Mouse (Mus musculus): ENCODE results near the gene Emid1.

The Emid1 gene

DNA sequence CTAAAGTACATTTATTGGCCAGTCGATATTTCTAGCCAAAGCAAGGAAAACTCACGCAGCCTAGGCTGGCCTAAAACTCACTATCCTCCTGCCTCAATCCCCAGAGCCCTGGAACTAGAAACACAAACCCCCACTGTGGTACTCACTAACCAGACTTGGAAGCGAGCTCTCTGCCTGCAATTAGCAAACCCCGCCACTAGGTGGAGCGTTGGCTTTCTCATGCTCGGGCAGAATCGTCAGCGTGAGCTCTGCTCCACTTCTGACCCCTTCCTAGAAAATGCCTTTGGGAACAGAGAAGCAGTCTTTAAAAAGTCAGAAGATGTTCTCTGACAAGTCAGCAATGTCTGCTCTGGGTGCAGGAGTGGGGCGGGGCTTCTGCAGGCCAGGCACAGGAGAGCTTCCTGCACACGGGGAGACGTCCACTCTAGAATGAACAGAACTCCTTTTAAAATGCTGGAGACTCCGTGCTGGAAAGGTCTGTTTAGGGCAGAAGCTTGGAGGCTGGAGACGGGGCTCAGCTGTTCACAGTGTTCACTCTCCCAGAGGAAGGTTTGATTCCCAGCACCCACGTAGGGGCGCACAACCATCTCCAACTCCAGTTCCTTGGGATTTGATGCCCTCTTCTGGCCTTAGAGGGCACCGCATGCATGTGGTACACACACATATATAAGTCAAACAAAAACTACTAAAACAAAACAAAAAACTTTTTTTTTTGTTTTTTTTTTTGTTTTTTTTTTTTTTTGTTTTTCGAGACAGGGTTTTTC lies 8.8 kb upstream of the Emid1 start:
- DNase-seq (ENCODE audit: low read depth, low spot score), result peak; percentile 55

DNA sequence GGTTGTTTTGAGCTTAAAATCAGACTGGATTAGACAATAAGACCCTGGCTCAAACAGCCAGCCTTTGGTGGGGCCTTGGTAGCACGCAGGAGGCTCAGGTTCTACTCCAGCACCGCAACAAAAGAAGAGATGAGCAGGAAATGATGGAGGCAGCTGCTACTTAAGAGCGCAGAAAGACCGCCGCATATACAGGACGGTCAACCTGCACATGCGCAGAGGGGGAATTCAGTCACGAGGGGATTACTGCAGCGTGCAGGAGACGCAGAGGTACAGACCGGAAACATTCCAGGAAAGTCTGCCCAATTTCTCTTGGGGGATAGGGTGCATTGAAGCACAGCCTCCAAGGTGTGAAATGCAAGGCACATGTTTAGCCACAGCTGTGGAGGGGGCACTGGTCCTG lies 6.0 kb upstream of the Emid1 start:
- DNase-seq (ENCODE audit: low read depth, low spot score), result no peak

DNA sequence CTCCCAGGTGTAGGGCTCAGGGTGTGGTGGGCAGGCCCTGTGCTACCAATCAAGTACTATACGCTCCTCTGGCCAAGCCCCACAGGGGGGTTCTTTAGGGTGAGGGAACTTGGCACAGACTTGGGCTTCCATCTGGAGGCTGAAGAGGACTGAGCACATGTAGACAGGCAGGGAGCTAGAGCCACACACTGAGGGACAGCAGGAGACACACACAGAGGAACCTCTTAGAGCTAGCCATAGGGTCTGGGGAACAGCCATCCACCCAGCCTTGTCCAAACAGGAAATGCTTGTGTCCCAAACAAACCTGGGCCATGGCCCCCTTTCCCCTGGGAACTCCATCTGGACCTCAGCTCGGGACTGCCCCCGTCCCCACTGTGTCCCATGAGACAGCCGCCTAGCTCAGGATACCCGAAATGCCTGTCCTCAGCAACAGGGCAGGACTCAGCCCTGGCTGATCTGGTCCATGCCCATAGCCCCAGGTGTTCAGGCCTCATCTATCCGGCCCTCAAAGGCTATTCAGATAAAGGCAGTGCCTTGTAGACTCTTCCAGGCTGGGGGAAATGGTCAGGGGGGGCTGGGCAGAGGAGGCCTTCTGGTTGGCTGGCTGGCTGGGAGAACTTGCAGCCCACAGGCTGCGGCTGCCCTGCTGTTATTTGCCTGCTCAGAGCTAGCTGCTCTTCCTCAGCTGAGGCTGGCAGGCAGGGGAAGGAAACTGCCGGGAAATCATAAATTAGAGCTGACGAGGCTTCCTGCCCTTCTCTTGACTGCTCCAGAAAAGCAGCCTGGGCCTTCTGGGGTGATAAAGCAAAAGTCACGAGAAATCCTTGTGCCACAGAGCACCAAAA lies 3.1 kb upstream of the Emid1 start:
- no peak for DNase-seq (ENCODE audit: low read depth, low spot score)

DNA sequence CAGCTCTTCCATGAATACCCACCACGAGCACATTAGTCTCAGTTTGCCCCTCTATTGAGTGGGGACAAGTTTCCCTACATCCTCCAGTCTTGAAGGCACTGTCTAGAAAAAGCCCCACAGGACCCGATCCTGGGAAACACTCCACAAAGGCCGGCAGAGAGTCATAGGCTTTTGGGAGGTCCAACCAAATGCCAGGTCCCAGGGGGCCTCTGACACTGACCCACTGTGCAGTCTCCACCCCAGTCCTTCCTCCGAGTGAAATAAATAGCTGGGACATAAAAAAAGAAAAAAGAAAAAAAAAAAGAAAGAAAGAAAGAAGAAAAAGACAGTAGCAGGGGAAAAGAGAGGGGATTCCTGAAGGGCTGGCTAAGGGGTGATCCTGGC lies 818 bp downstream of the Emid1 start:
- DNase-seq (ENCODE audit: low read depth, low spot score), result no peak

DNA sequence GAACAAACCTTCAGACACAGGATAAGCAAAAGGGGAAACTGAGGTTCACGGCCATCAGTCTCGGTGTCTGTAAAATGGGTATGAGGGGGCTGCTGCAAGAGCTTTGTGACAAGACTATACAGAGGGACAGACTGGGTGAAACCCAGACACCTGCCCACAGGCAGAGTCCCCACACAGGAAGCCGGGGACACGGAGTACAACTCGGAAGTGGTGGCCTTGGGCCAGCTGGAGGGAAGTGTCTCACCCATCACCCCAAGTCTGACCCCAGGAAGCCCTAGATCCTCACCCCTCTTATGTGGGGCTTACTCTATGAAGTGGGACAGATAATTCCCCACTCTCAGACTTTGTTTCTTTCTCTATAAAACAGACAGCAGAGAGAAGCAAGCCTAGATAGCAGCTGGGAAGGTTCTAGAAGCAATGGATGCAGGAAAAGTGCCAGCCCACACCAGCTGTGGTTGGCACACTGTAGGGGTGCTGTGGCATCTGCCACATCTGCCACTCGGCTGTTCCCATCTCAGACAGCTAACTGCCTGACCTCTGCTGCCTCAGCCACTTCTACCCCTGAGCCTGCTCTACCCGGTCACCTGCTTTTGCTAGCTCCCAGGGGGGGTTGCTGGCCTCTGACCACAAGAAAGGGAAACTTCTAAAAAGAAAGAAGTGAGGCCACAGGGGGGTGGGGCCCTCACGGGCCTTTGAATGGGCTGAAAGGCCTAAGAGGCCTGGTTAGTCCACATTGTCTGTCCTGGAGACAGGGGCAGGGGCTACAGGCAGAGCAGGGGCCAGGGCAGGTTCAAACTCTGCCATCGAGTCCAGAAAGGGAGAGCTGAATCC lies 1.4 kb downstream of the Emid1 start:
- no peak for DNase-seq (ENCODE audit: low read depth, low spot score)

DNA sequence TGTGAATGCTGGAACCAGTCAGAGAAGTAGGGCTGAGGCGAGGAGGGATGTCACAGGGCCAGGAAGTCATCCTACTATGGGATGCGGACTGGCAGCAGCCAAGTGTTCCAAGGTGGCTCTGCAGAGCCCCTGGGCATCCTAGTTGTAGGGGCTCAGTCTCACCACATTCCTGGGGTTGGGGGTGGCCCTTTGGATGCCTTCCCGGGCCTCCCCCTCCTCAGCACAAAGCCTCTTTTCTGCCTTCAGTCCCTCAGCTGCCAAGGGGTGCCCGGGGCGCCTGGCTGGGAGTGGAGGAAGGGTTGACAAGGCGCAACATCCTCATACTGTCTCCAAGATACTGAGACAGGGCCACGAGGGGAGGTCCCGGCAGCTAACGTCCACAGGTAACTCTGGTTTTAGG lies 2.1 kb downstream of the Emid1 start:
- DNase-seq (ENCODE audit: low read depth, low spot score), result no peak

DNA sequence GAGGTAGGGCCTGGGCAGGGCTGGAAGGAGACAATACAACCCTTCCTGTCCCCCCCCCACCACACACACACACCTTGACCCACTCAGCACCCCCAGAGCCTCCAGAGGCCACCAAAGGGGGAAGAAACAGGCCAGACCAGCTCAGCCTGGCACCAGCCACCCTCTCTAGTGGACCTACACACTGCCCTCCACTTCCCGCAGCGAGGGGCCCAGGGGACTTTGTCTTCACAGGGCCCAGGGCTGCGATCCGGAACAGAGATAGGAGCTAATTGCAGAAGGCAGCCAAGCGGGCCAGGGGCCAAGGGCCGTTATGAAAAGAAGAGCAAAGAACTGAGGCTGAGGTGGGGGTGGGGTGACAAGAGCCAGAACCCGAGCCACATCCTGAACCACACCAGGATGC lies 2.8 kb downstream of the Emid1 start:
- DNase-seq (ENCODE audit: low read depth, low spot score), result no peak

DNA sequence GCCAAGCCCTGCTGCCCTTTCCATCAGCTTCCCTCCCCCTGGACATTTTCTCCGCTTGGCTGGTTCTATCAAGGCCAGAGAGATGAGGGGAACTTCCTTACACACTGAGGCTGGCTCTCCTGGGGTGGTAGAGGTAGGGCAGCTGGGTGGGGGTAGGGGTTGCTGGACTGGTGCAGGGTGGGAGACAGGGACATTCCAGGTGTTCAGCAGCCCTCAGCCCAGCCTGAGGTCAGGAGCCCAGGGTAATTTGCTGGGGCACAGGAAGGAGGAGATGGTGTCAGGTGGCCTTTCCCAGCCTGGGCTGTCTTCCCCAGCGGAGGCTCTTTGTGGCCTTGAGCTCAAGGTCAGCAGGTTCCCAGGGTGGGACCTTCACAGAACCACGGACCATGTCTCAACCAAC lies 6.5 kb downstream of the Emid1 start:
- DNase-seq (ENCODE audit: low read depth, low spot score), result no peak

DNA sequence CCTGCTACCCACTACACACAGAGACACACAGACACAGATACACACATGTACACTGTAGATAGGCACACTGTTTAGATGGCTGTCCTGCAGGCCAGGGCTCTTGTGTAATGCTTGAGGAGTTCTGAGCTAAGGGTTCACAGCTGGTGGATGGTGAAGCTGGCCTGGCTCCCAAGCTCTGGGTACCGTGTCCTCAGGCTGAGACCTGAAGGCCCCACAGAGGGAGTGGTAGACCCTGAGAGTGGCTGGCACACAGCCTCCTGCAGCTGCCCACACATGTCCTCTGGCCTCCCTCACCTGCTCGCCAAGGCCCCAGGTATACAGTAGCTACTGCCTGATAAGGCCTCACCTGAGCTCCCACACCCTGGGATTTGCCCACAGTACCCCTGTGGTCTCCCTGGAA lies 10.1 kb downstream of the Emid1 start:
- DNase-seq (ENCODE audit: low read depth, low spot score), result no peak

DNA sequence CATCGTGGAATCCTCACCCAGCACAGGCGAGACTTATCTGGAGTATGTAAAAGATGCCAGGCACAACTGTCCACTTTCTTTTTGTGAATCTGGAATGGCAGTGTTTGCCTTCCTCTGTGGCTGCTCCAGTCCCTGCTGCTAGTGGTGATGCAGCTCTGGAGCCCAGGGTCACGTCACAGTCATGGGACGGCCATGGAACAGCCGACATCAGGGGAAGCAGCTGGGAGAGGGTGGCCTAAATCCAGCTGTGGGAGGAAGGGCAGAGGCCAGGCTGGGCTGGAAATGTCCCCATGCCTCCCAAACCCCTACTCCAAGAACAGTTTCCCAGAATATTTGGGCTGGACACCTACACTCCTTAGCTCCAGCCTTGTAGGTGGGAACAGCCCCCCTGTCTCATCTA lies 10.8 kb downstream of the Emid1 start:
- DNase-seq (ENCODE audit: low read depth, low spot score), result no peak

DNA sequence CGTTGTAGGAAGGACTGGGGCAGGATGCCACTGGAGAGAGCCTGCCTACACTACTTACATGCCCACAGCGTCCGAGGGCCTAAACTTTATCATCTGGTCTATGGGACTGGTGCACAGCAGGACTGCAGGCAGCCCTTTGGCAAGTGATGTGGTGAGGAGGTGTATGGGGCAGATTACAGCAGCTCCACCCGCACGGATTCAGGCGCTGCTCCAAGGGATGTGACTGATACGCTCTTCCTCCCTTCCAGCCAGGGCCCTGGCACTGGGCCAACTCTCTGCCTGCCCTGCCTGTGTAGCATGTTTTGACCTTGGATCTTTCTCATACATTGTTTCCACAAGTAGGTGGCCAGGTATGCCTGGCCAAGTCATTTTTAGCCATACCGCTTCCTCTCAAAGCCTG lies 11.4 kb downstream of the Emid1 start:
- DNase-seq (ENCODE audit: low read depth, low spot score), result peak; percentile 35

DNA sequence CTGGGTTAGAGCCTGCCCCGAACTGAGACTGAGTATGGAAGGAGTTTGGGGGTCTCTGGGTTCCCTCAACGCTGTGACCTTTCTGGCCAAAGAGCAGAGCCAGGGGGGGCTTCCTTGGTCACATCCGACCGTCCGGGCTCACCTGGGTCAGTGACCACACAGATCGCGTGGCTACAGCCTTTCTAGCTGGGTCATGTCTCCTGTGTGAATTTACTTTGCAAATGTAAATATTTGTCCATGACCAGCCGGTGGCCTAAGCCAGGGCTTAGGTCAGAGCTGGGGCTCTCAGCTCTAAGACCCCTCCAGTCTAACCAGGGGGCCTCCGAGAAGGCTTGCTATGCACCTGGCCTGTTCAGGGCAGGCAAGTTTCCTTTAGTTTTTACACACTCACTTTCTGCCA lies 12.7 kb downstream of the Emid1 start:
- no peak for DNase-seq (ENCODE audit: low read depth, low spot score)

DNA sequence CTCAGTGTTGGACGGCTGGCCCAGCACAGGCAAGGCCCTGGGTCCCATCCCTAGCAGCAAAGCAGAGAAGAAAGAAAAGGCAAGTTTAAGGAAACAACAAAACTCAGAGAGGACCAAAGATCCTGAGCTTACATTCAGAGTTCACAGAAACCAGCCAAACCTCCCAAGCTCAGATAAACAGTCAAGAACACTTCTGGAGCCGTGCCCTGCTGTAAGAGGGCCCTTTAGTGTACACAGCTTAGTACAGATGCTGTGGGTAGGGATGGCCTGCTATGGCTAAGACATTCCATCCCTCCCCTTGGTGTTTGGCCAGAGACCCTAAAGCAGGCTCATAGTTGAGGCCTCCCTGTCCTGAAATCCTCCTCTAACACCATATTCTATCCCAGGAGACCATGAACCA lies 13.4 kb downstream of the Emid1 start:
- no peak for DNase-seq (ENCODE audit: low read depth, low spot score)

DNA sequence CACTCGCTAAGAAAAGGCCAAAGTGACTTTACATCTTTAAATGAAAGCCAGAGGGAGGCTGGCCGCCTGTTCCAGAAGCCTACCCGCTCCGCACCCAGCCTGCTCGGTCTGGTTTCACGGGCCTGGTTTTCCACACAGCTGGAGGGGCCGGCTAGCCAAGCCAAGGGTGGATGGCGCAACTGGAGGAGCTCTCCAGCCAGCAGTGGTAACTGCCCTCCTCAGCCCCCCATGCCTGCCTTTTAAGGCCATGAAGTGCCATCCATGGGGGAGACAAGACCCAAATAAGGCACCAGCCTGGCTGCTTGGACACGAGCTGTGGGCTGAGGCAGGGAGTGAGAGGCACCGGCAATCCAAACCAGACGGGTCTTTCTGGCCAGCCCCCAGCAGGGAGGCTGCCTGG lies 16.1 kb downstream of the Emid1 start:
- no peak for DNase-seq (ENCODE audit: low read depth, low spot score)

DNA sequence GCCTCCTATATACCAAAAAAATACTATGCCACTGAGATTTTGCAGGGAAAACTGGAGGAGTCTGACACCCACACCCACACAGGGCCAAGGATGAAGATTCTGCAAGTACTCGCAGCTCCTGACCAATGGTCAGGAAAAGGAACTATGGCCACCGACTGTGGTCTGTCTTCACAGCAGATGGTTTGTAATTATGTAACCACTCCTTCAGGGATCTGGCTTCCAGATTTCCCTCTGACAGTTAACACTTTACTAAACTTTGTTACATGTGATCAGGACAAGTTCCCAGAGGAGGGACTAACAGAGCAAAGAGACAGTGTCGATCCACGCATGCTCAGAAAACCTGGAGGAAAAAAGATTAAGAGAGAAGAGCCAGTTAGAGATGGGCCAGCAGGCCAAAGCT lies 19.3 kb downstream of the Emid1 start:
- DNase-seq (ENCODE audit: low read depth, low spot score), result no peak

DNA sequence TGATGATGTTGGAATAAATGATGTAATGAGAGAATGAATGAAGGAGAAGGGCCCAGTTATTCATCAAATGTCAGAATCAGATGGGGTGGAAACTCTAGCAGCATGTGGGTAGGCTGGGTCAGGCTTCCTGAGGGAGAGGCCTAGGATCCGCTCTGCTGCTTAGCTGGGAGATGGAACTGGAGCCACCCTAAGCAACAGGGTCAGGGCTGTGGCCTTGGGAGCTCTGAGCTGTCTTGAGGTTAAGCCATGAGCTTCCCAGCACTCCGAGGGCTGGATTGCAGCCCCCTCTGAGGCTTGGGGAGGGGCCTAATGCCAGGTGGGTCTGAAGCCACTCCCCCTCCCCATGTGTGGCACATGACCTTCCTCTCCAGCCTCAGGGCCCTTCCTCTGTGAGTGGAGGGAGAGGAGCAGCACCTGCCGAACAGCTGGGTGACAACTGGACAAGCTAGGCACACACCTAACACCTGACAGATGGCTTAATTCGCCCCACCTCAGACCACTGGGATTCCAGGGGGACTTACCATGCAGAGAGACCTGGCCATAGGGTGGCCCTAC lies 21.9 kb downstream of the Emid1 start:
- DNase-seq (ENCODE audit: low read depth, low spot score), result no peak

DNA sequence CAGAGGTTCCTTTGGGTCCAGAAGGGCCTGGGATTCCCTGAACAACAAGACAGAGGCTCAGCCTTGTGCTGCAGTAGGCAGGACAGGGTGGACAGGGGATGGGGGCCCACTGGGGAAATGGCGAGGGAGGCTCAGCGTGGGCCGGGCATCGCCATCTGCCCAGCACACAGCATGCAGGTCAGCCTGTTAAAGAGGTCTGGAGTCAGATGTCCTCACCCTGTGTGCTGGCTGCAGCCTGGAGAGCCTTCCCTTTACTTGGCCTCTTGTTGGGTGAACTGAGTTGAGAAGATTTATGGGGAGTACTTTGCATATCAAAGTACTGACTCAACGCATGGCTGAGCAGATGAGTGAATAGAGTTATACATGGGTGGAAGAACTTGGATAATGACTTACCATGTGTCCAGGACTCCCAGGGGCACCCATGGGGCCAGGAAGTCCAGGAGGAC lies 23.0 kb downstream of the Emid1 start:
- DNase-seq (ENCODE audit: low read depth, low spot score), result peak; percentile 72

DNA sequence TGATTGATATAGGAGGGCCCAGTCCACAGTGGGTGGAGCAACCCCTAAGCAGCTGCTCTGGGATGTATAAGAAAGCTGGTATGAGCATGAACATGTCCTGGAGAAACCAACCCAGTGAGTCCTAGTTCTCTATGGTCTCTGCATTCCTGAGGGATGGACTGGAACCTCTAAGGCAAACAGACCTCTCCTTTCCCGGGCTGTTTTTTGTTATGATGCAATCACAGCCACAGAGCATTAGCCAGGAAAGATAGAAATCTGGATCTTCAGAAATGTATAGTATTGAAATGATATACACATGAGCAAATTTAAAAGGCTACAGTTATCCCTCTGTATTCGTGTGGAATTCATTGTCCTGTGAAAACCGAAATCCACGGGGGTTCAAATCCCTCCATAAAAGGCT lies 26.3 kb downstream of the Emid1 start:
- peak; percentile 52 for DNase-seq (ENCODE audit: low read depth, low spot score)

DNA sequence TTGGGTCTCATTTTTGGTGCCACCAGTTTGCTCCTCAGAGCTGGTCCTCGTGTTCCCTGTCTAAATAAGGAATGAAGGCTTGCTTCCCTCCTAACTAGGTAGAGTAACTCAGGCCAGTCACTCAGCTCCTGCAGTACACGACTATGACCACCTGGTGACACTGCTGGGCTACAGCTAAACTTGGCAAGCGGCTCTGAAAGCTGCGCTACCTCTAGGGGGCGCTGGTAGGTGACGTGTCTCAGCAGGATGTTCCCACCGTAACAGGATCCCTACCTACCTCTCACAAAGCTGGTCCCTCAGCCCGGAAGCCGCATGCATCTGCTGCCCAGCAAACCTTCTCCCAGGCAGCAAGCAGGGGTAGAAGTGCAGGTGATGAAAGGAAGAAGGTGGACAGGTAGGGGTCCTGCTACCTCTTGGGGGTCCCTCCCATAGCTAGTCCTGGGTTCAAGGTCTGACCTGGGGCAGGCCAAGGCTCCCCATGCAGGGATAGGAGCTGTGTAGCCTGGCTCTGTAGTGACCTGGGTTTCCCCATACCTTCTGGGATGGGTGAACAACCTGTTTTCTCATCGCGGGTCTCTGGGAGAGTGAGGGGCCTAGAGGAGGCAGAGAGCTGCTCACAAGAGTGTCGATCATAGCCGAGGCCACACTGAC lies 37.0 kb downstream of the Emid1 start:
- DNase-seq (ENCODE audit: low read depth, low spot score), result peak; percentile 90

DNA sequence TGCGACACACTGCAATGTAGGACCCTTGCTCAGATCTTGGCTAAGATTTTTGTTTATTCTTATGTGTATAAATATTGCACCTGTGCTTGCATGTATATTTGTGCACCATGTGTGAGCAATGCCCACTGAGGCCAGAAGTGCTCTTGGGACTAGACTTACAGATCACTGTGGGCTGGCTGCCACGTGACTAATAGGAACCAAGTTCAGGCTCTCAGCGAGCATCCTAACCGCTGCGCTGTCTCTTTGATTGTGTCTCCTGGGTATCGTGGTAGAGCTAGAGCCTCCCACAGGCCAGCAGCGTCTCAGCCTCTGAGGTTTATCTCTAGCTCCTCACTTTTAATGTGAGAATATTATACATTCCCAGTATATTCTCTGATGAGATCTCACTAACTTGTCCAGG lies 38.4 kb downstream of the Emid1 start:
- DNase-seq (ENCODE audit: low read depth, low spot score), result peak; percentile 55

DNA sequence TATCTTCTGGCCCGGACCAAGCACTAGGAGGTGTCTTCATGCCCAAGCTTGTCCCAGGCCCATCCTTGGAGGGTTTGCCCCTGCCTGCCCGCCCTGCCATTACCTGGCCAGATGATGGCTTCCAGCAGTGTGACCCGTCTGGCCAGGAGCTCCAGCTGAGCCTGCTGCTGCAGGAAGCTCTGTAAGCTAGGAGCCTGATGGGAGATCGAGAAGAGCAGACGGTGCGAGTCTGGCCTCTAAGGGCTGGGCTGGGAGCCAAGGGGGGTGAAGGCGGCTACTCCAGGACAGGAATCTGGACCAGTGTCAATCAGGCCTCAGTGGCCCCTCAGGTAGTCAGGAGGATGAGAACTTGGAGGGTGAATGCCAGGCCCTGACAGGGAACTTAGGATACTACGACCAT lies 42.6 kb downstream of the Emid1 start:
- no peak for DNase-seq (ENCODE audit: low read depth, low spot score)
